Mouse (Mus musculus): Measurements from ENCODE around the gene Cep350.
"Not testable (repeated sequence)": the region's sequence is repeated elsewhere in the genome, so short reads cannot be mapped to it uniquely, and the experiment has no call there.

Gene Cep350

DNA sequence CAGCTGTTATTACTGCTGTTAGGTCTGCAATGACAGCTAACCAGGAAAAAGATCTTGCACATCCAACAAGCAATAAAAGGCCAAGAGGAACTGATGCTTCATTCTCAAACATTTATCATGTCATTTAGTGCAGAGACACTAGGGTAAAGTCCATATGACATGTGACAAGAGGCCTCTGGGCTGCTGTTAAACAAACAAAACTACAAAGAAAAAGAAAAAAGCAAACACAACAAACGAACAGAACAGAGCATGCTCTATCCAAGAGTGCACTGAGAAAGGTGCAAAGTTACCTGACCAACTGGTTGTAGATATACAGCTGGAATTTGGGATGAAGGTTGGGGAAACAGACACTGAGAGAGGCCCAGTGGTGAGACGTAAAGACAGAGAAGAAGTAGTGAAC, 86.2 kb downstream of the Cep350 start:
- no peak for DNase-seq (ENCODE audit: low read depth)

- not testable (repeated sequence) for DNase-seq (ENCODE audit: low read depth)
Measured at GRCm38 (mm10) chr1:155882646-155883231, 90.3 kb downstream of the Cep350 start.

- no peak for DNase-seq (ENCODE audit: low read depth)
Measured at GRCm38 (mm10) chr1:155879596-155879995, 93.5 kb downstream of the Cep350 start.

DNA sequence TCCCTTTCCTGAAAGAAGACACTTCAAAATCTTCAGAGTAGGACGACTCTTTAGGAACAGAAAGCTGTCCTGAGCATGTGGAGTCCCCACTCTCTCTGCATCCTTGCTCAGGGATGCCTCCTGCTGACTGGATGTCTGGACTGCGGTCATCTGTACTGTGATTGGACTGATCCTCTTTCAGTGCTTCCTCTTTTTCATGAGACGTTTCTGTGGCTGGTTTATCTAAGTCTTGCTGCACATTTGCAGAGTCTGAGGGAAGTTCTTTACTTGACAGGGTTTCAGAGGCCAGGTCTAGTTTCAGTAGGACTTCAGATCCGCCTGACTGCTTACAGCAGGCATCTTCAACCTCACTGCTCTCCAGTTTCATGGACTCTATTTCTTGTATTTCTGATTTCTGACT, 110.1 kb downstream of the Cep350 start:
- DNase-seq (ENCODE audit: low read depth), result peak; percentile 34

- DNase-seq (ENCODE audit: low read depth), result no peak
Measured at GRCm38 (mm10) chr1:155854926-155855702, 117.9 kb downstream of the Cep350 start.

DNA sequence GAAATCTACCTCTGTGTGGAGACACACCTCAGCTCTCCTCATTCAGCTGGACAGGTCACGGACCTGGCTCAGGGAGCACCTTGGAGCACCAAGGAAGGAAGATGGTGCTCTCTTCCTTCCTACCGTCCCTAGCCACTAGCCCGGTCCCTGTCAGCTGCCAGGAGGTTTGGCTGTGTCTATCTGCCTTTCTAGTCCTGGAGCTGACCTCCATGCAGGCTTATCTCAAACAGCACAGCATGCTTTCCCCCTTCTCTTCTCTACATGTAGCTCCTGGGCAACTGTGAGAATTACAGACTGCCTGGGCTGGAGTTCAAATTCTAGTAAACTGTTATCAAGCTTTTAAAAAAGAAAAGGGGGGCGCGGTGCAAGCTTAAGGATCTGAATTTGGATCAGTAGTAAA, 120.0 kb downstream of the Cep350 start:
- no peak for DNase-seq (ENCODE audit: low read depth)

DNA sequence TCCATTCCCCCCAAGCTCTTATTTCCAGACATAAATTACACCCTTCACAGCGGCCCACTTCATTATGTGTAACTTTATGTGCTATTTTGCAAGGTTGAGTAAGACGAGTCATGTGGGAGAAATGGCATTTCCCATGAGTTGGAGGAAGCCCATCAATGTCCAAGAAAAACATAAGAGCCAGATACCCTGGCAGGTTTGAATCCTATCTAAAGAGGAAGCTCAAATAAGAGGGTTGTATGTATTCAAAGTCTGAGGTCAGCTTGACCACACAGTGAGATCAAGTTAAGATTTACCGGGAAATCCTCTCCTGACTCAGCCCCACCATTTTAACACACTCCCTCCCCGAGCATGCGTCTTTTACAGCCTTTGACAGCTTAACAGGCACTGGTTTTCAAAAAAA, 128.8 kb downstream of the Cep350 start:
- no peak for DNase-seq (ENCODE audit: low read depth)

DNA sequence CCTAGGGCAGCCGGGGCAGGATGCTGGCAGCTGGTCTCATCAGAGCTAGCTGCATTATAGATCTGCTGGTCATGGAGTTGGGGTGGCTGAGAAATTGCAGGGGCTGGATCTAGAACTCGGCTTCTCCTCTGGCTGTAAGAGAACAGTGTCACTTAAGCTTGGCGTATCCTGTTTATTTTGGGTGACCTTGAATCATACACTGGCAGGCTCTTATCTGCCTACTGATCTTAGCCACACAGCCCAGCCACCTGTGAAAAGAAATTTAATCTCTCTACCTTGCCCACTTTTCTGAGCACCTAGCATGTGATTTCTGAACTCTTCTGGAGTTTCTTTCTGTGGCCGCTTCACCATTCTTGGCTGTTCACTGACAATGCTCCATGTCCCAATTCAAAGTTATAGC, 129.5 kb downstream of the Cep350 start:
- no peak for DNase-seq (ENCODE audit: low read depth)

- DNase-seq (ENCODE audit: low read depth), result no peak
Measured at GRCm38 (mm10) chr1:155835667-155836066, 137.4 kb downstream of the Cep350 start.

DNA sequence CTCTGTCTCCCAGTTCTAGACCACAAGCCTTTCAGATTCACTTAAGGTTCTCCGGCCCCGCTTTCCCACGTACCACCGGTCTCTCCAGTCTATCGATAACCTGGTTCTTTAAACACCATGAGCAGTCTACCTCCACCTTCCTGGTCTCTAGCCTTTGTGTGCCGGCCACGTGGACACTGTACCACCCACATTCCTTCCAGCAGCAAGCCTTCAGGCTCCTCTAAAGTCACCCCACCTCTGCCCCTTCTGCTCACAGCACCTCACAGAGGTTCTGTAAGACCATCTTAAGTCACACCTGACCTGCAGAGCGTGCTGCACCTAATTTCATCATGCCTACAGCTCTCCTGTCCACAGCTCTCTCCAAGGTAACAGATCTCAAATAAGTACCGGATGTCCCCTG, 139.4 kb downstream of the Cep350 start:
- DNase-seq (ENCODE audit: low read depth), result no peak

- DNase-seq (ENCODE audit: low read depth), result no peak
Measured at GRCm38 (mm10) chr1:155831958-155832357, 141.1 kb downstream of the Cep350 start.

DNA sequence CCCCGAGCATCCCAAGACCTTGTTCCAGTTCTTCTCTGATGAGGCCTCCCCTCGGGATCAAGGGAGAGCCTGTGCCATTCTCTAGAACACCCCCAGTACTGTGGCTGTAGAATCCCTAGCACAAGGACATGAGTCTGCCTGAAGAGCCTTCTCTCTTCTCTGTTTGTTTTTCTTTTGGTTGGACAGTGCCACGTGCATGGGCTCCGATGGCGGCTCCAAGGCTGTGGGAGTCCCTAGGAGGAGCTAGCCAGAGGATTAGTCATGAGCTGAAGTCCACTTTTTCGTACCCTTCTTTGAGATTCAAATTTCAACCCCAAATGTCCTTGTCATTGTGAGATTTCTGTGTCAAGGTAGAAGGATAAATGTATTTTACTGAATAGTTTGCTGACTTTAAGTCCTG, 142.2 kb downstream of the Cep350 start:
- no peak for DNase-seq (ENCODE audit: low read depth)

GRCm38 (mm10) chr1:155827703-155828295, 145.3 kb downstream of the Cep350 start:
- DNase-seq (ENCODE audit: low read depth), result no peak

DNA sequence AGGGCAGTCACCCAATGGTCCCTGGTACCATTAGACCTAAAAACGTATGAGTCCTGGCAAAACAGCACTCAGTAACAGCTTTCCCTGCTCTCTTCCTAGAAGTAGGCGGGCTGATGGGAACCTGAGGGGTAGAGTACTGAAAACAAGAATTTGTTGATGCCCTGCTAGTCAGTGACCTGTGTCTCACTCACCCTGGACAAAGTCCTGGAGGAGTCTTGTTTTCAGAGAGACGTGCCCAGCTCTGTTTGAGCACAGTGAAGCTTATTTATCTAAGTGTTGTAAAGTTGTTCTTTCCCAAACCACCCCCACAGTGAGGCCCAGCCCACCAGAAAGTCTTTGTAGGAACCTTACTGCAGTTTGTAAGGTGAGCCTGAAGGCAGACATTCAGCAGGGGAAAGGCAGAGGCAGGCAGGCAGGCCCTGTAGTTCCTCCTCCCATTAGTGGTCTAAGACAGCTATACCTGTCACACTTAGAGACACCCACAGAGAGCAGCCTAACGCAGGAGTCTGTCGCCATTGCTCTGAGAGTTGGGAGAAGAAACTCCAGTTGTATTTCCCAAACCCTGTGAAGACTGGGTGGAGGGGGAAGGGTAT, 146.2 kb downstream of the Cep350 start:
- no peak for DNase-seq (ENCODE audit: low read depth)

GRCm38 (mm10) chr1:155825940-155826716, 146.9 kb downstream of the Cep350 start:
- DNase-seq (ENCODE audit: low read depth), result no peak

DNA sequence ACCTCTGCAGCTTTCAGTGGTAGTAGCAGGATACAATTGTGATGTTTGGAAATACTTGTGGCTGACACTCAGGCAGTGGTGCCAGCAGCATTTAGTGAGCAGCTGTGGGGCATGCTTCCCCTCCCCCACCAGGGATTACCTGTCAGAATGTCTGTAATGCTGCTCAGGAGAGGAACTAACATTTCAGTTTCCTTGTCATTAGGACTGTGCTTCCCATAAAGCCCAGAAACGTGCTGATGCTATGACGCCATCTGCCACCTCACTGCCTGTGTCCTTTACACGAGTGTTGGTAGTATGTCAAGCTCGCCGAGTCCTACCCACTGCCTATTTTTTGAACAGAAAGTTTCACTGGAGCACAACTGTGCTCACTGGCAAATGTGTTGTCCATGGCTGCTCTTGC, 152.4 kb downstream of the Cep350 start:
- DNase-seq (ENCODE audit: low read depth), result no peak

DNA sequence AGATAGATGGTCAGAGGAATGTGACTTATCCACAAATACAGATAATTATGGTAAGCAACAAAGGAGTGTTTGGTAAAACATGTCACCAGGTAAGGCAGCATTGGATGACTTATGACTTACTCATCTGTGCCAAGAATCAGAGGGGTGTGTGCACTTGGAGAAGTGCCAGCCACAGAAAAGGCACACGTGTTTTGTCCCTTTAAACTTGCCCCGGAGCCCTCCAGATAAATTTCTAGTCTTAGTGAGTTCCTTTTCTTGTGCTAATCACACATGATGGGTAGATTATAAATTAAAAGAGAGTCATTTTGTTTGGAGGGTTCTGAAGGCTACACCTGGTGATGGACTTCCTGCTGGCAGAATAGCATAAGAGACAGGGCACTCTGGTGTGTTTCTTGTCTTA, 156.9 kb downstream of the Cep350 start:
- no peak for DNase-seq (ENCODE audit: low read depth)

- DNase-seq (ENCODE audit: low read depth), result peak; percentile 79
Measured at GRCm38 (mm10) chr1:155812581-155813499, 160.2 kb downstream of the Cep350 start, which contains the start of gene Qsox1. Qsox1 (minus strand) TSS chr1:155812889.

DNA sequence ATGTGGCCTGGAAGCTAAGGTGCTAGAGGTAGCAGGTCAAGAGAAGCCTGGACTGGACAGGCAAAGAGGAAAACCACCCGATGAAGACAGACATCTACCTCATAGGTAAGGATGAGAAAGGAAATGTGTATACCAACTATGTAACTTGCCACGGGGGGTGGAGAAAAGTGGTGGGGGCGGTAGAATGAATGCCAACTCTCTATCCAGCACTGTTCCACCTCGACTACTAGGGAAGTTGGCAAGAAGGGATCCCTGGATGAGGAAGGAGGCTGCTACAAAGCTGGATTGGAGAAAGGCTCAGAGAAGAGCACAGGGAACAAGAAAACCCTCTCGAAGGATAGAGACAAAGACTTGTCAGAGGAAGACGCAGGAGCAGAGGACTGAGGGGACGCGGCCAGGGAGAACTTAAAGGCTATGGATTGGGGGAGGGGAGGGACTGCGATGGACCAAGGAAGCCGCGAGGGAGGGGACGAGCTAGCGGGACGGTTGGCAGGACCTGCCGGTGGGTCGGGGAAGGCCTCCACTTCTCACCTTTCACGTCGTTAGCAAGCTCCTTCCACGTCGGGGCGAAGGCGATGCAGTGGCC, 161.0 kb downstream of the Cep350 start:
- no peak for DNase-seq (ENCODE audit: low read depth)

- no peak for DNase-seq (ENCODE audit: low read depth)
Measured at GRCm38 (mm10) chr1:155810616-155811015, 162.4 kb downstream of the Cep350 start.

All from c-Kit-positive CD71-negative TER-119-negative erythroid progenitor cells, embryonic 14.5 days (primary cell).